Mouse (Mus musculus) liver, embryonic 14.5 days (tissue): Measurements from ENCODE around the gene Rab35.

ENCODE experiments used
- CTCF ChIP-seq: IDR thresholded peaks from 2 replicates; pipeline ENCODE4 v1.5.1; 2016; ENCODE audit warnings: antibody characterized with exemption, low read depth, control low read depth
- EP300 ChIP-seq: IDR thresholded peaks from 2 replicates; pipeline ENCODE4 v1.6.1; 2016; ENCODE audit warnings: antibody characterized with exemption, low read depth

DNA sequence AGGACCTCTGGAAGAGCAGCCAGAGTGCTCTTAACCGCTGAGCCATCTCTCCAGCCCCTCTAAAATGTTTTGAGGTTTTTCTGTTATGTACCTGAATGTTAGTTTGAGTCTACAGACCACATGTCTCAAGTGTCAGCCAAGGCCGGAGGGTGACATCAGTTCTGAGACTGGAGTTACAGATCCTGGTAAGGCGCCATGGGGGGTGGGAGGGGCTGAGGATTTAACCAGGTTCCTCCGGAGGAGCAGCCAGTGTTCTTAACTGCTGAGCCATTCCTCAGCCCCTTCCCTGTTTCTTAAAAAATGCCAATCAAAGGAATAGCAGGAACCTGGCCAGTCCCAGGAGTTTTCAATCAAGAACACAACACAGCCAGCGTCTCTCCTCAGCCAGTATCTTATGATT is 1.4 kb upstream of the Rab35 start:
- TF ChIP-seq EP300 (no peak), CTCF (no peak)
